ENCODE assay signal across 17 mouse cellular contexts in genomic region chr3:159883325-159883724, GRCm38 (mm10). TPM values are rescaled to one million over a fixed set of nuclear protein-coding genes. Genes with fewer than 3 reads are reported as not detected.
A peak's percentile ranks its signal among the peaks of the same experiment; 100 is the strongest.
DNase-seq lines count a peak whose midpoint lies in the region; ATAC-seq and TF ChIP-seq lines count a peak whose summit lies in the region.
"Had no signal": no experiment of that assay in that cellular context is flagged by ENCODE, and none has a peak within 500 bp of the region (broad histone marks: within the 10 kb centered on the region; RNA-seq: fewer than 3 reads in every experiment).

No protein-coding gene starts in this region.

- intact Hi-C loops in heart, postnatal 14 days (cut with DNase I), result no loop called here

- H3K9ac ChIP-seq in kidney, embryonic 15.5 days, result no peak overlapping the region
- H3K9ac ChIP-seq: neural tube, embryonic 12.5 days had no signal

- TF ChIP-seq CTCF in Patski (IDR thresholded peaks at IDR 0.05), result no peak

- CTCF ChIA-PET in Patski (lab: Charles Lee), result interaction anchor here (1.0 to 3.8 kb wide), 4 partner anchors 10 to 36 kb away, joined by 3 to 23 read pairs (median 6); no protein-coding TSS in a partner anchor

- in situ Hi-C loops in Patski (cut with MboI; ENCODE audit: low pct_unique_long_range_greater_than_20kb), result no loop called here

- no peak overlapping the region for H3K4me2 ChIP-seq in kidney, embryonic 15.5 days
- H3K4me2 ChIP-seq: liver, embryonic 11.5 days; neural tube, embryonic 12.5 days had no signal

- POLR2A ChIA-PET in Patski (lab: Charles Lee), result no interaction called here

- peak; percentile 6 to 23 for DNase-seq in heart, adult 18-20 months
- DNase-seq in heart, postnatal 14 days, result no peak
- DNase-seq in kidney, postnatal 4 days, result no peak
- DNase-seq in 3T3-L1 (ENCODE audit: low read depth, low spot score) (peak; percentile 74), Patski (ENCODE audit: low read depth, low spot score) (peak; percentile 67)
- no peak for DNase-seq in frontal cortex, postnatal 36 days (ENCODE audit: low spot score in 2 of 2)
- DNase-seq: cerebellum, adult 2 months; kidney, adult 11 months; kidney, postnatal 10 days; left cerebral cortex, postnatal 4 days; lung, adult 18-20 months; right cerebral cortex, adult 18-20 months had no signal

- ATAC-seq in kidney, embryonic 15.5 days (replicated peaks; ENCODE audit: low FRiP score), result peak; percentile 37; the same call in 1 of the 2 replicates
- ATAC-seq in Patski, result peak; percentile 61

- H3K27me3 ChIP-seq in kidney, embryonic 15.5 days, result no peaks in the 10 kb centered on the region
- H3K27me3 ChIP-seq in Patski, result no peaks in the 10 kb centered on the region
- H3K27me3 ChIP-seq: megakaryocyte, embryonic 14.5 days; neural tube, embryonic 12.5 days had no signal

- no peaks in the 10 kb centered on the region for H3K9me3 ChIP-seq in kidney, embryonic 15.5 days (replicated peaks)
- H3K9me3 ChIP-seq: megakaryocyte, embryonic 14.5 days; neural tube, embryonic 12.5 days had no signal

- WGBS in kidney, embryonic 15.5 days, result 16% methylated on average over 2 of the region's 2 CpGs

- peaks cover 16% of the 10 kb centered on the region for H3K4me1 ChIP-seq in kidney, embryonic 15.5 days

- H3K4me3 ChIP-seq in kidney, embryonic 15.5 days (replicated peaks), result no peak overlapping the region
- H3K4me3 ChIP-seq: left cerebral cortex, adult 2 months; megakaryocyte, embryonic 14.5 days; neural tube, embryonic 12.5 days had no signal

- H3K27ac ChIP-seq in kidney, embryonic 15.5 days, result no peak overlapping the region
- H3K27ac ChIP-seq: left cerebral cortex, adult 2 months; neural tube, embryonic 12.5 days had no signal

- H3K36me3 ChIP-seq in kidney, embryonic 15.5 days, result 0 out of 2 replicates have a peak, but pooled peaks cover 3% of the 10 kb centered on the region
- H3K36me3 ChIP-seq: neural tube, embryonic 12.5 days had no signal

RNA-seq across cellular contexts. Expression of gene Wls, which starts 43.9 kb away (rescaled TPM):
- 10 to 100 TPM; 38.7 to 44.8 TPM for total RNA-seq in heart, adult 18-20 months (2021)
- 10 to 100 TPM; 54.6 to 55.9 TPM for total RNA-seq in heart, postnatal 14 days (2021)
- polyA plus RNA-seq in kidney, embryonic 15.5 days (2015; fragmentation: Nextera tagmentation; extraction: Ambion mirVana), result 115 and 124 TPM in 2 replicates
- 565 TPM for polyA plus RNA-seq in Patski (2021)

Comparison
In these comparisons a context has a peak if more than half of its experiments do, and no peak if none do; other contexts are left out.
1. DNase-seq: peak in heart, adult 18-20 months (2 of 2), 3T3-L1 (single experiment) and Patski (single experiment); none in heart, postnatal 14 days (0 of 2), kidney, postnatal 4 days (0 of 2) and frontal cortex, postnatal 36 days (0 of 2).